Mouse (Mus musculus): ENCODE data around the gene Rab23. TPM values are rescaled to one million over a fixed set of nuclear protein-coding genes. Genes with fewer than 3 reads are reported as not detected.

The Rab23 gene
- polyA plus RNA-seq, 1 experiment, result 77.8 TPM

GRCm38 (mm10) chr1:33784561-33784960 lies 64.9 kb downstream of the Rab23 start:
- TF ChIP-seq POLR2A (IDR thresholded peaks at IDR 0.05; ENCODE audit: low read depth, low read length), result no peak
- TF ChIP-seq CTCF (IDR thresholded peaks at IDR 0.05; ENCODE audit: borderline replicate concordance, insufficient read depth, low read length), result no peak
- H3K4me3 ChIP-seq (ENCODE audit: insufficient read depth, low read length), result no peak overlapping the region
- H3K4me1 ChIP-seq (ENCODE audit: control insufficient read depth, insufficient read depth, low read length), result 0 out of 2 replicates have a peak, but pooled peaks cover 2% of the 10 kb centered on the region
- H3K27ac ChIP-seq (ENCODE audit: insufficient read depth, low read length), result no peak overlapping the region

- Histone ChIP-seq H3K27ac (ENCODE audit: insufficient read depth, low read length) (no peak overlapping the region), H3K4me3 (ENCODE audit: insufficient read depth, low read length) (no peak overlapping the region), H3K4me1 (ENCODE audit: control insufficient read depth, insufficient read depth, low read length) (peaks cover 6% of the 10 kb centered on the region)
- TF ChIP-seq CTCF (IDR thresholded peaks at IDR 0.05; ENCODE audit: borderline replicate concordance, insufficient read depth, low read length) (no peak), POLR2A (IDR thresholded peaks at IDR 0.05; ENCODE audit: low read depth, low read length) (no peak)
Observed at GRCm38 (mm10) chr1:33788072-33788471, 68.4 kb downstream of the Rab23 start.

GRCm38 (mm10) chr1:33788493-33788892 lies 68.8 kb downstream of the Rab23 start:
- no peak overlapping the region for H3K4me3 ChIP-seq (ENCODE audit: insufficient read depth, low read length)
- no peak for TF ChIP-seq POLR2A (IDR thresholded peaks at IDR 0.05; ENCODE audit: low read depth, low read length)
- TF ChIP-seq CTCF (IDR thresholded peaks at IDR 0.05; ENCODE audit: borderline replicate concordance, insufficient read depth, low read length), result no peak
- H3K4me1 ChIP-seq (ENCODE audit: control insufficient read depth, insufficient read depth, low read length), result peaks cover 9% of the 10 kb centered on the region
- peak overlapping the region; percentile 26; the same call in 1 of the 2 replicates for H3K27ac ChIP-seq (ENCODE audit: insufficient read depth, low read length)

Other genes starting within 250 kb of the Rab23 start
- 28.3 and 28.6 TPM in 2 replicates for gene Prim2, start 50.1 kb upstream of the Rab23 start, polyA plus RNA-seq (2011; ENCODE audit: insufficient read length, low read depth, missing spikeins)
- gene Bag2, start 37.9 kb downstream of the Rab23 start, polyA plus RNA-seq (2011; ENCODE audit: insufficient read length, low read depth, missing spikeins), result 45.0 and 71.6 TPM in 2 replicates
- 43.6 and 51.1 TPM in 2 replicates for gene Zfp451, start 94.7 kb downstream of the Rab23 start, polyA plus RNA-seq (2011; ENCODE audit: insufficient read length, low read depth, missing spikeins)
- gene Bend6, start 187.9 kb downstream of the Rab23 start, polyA plus RNA-seq (2011; ENCODE audit: insufficient read length, low read depth, missing spikeins), result 5.6 and 6.4 TPM in 2 replicates
- 101 and 129 TPM in 2 replicates for gene Dst, start 188.3 kb downstream of the Rab23 start, polyA plus RNA-seq (2011; ENCODE audit: insufficient read length, low read depth, missing spikeins)